Mouse (Mus musculus) lung, postnatal 25 days (tissue): ENCODE measurements at regions not wholly inside any gene's neighbourhood (a gene's known extent, or its start where the extent isn't known, plus 50 kb on each side); places are given as distances from the start of the nearest gene placed in this dataset.
"Not testable (repeated sequence)": the region's sequence is repeated elsewhere in the genome, so short reads cannot be mapped to it uniquely, and the experiment has no call there.

Source experiments
- DNase-seq: peaks from one replicate; pipeline ENCODE4 v3.0.0; 2022; ENCODE audit warnings: low spot score

DNA sequence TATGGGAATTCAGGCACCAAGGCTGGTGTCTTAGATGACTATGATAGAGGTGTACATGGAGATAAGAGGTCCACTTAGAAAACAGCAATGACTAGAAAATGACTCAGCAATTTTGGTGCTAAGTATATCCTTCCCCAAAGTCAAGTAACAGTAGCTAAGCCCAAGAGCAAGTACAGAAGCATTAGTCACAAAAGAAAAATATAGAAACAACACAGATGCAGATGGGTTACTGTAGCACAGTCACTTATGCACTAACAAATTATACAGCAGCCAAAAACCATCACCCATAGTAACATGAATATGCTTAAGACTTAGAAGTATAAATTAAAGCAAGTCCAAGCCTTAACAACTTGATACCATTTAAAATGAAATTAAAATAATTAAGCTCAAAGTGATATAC, 378.5 kb upstream of the Meis2 start:
- no peak for DNase-seq

- no peak for DNase-seq
Observed at GRCm38 (mm10) chr2:116440252-116440651, 374.6 kb upstream of the Meis2 start.

DNA sequence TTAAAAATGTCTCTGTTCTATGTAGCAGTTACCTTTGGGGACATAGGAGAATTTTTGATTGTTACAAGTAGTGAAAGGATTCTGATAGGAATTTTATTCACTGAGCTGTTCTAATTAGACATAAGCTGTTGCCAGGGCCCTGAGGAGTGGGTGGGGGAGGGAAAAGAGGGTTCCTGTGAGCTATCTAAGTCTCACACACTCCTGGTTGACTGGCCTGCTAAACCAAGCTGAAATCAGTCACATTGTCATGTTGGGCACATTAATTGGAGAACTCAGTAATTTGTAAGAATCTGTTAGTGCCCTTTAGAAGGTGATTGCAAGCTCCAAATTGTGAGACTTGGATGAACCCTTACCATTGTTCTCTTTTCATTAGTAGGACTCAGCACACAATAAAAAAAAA, 367.8 kb upstream of the Meis2 start:
- no peak for DNase-seq

DNA sequence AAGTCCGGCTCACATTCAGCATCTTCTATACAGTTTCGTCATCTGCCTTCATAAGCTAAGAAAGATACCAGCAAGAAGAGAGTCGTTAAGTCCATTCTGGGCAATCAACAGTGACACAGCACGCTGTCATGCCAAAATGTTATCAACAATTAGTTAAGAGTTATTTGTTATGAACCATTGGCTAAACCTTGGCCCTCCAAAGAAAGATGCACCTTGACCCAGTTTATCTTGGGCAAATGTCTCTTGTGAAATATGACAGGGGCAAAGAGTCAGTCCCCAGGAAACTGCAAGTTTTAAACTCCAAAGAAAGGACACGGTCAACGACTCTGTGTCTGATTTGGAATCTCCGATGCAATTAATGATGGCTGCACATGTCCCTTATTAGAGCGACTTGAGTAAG, 358.5 kb upstream of the Meis2 start:
- DNase-seq = no peak

DNA sequence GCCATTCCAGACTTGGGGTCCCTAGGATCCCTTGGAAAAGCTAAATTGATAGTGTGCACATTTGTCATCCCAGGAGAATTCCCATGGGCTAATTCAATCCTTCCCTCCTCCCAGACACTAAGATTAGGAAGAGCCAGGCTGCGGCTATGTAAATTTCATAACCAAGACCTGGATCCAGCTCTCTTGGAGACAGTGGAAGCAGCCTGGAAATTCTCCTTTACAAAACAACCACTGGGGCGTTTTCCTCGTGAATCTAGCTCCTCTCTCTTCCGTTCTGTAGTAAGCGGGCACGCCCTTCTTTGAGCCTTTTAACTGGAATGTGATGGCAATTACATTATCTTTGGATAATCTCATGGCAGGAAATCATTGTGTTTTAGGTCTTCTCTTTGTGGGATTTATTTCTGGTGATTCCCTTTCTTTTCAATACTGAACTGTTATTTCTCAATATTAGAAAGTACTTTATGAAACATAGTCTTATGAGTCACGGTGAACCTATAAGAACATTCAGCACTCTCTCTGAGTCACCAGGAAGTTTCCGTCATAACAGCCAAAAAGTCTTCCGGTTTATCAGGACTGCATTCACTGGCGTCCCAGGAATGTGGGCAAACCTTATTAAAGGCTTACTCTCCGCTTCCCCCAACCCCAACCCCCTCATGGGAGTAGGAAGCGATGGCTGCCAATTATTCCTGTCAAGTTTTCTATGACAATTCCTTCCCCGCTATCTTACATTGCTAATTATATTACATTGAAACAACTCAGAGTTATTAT, 352.0 kb upstream of the Meis2 start:
- DNase-seq = peak; percentile 6

DNA sequence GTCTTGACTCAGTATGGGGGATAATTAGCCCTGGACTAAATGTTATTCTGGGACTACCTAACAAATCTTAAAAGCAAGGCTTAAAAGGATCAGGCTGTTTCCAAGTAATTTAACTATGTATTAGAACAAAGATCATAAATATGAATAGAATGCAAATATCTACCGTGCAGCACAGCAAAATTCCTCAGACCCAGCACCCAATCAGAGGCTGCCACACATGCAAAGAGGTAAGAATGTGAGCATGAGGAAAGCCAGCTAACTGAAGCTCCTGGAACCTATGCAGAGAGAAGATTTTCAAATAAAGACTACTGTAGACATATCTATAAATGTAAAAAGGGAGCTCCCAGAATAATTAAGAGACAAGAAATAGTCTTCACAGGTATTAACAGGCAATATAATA, 350.1 kb upstream of the Meis2 start:
- DNase-seq = no peak

GRCm38 (mm10) chr2:116402113-116402512, 336.5 kb upstream of the Meis2 start:
- DNase-seq = no peak

DNA sequence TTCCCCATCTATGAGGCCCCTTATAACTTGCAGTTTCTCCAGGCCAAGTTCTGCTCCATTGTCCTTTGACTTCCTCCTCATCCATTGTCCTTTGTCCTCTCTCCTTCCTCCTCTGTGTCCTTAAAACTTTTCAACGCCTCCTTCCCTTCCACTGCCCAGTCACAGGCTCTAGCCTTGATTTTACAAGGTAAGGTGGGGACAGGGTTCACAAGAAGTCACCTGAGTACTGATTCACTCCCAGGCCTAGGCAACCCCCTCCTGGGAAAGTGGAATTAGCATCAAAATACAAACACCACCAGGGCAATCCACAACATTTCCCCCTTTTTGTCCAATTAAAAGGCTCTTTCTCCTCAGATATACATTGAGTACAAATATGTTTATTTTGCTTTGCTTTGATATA, 334.3 kb upstream of the Meis2 start:
- DNase-seq = no peak

GRCm38 (mm10) chr2:116368811-116369210, 303.2 kb upstream of the Meis2 start:
- DNase-seq = no peak

GRCm38 (mm10) chr2:116364136-116364535, 298.5 kb upstream of the Meis2 start:
- DNase-seq = no peak

DNA sequence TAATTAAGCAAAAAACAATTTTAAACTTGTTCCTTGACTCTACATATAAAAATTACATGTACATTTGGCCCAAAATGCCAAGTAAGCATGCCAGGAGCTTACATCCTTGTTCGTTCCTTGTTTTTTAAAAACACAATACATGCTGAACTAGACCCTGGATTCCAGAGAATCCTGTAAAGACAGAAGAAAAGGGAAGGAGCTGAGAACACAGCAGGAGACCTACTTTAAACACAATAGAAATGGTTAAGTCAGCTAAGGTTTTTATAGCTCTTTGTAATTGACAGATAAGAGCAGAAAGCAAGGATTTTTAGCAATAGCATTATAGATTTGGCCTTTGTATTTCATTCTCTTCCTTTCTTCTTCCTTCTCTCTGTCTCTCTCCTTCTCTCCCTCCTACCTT, 292.5 kb upstream of the Meis2 start:
- no peak for DNase-seq

DNA sequence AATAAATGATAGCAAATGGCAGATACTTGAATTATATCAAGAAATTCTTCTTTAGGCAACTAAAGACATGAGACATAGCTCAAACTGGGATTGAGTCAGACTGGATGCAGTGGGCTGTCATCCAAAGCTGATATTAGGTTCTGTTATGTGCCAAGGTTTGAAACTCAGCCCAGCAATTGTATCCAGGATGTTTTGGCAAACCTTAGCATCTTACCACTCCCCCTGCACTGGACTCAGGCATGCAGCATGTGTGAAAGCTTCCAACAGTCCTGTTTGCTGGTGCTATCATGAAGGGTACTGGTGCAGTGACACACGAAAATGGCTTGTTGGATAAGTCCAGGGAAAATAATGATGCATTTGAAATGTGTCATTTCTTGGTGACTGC, 282.9 kb upstream of the Meis2 start:
- DNase-seq = no peak

GRCm38 (mm10) chr2:116347827-116348529, 282.3 kb upstream of the Meis2 start:
- DNase-seq = no peak

- DNase-seq = no peak
Observed at GRCm38 (mm10) chr2:116331801-116332200, 266.2 kb upstream of the Meis2 start.

DNA sequence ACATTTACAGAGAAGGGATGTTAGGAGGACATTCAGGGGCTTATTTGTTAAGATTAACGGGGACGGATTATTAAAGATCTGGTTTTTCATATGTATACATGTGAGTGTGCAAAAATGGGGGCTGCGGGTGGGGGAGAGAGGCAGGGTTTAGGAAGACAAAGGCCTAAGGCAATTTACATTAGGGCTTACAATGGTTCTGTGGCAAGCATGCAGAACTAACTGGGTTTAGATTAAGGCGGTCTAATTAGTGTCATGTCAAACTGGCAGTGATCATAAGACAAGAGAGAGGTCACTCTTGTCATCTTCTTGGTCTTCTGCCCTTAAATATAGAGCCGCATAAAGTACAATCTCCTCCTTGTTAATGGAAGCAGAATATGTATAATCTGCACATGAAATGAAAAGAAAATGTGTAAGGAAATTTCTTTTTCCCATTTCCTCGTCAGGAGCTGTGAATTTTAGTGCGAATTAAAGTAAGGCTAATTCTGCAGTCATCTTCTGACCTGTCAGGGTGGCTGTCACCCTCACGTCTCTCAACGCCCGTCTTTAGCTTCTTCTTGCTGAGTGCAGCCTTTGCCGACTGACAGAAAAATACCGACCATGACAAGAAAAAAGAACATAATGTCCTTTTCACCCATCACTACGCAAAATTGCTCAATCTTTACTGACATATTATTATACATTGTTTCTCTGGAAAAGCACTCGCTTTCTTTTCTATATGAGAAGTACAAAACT, 256.6 kb upstream of the Meis2 start:
- DNase-seq = no peak

DNA sequence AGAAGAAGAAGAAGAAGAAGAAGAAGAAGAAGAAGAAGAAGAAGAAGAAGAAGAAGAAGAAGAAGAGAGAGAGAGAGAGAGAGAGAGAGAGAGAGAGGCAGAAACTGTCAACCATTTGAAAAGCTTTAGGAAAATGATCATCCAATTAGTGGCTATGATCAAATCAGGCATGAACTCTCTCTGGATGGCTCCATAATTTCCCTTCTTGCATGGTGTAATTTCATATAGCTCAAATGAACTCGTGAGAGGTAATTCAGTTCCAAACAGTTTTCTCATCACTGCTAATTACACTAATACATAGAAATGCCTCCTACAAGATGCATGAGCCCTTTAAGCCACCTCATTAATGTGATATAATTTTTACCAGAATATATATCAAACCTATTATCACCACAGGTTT, 233.9 kb upstream of the Meis2 start:
- no peak for DNase-seq

GRCm38 (mm10) chr2:116289886-116290285, 224.2 kb upstream of the Meis2 start:
- no peak for DNase-seq

DNA sequence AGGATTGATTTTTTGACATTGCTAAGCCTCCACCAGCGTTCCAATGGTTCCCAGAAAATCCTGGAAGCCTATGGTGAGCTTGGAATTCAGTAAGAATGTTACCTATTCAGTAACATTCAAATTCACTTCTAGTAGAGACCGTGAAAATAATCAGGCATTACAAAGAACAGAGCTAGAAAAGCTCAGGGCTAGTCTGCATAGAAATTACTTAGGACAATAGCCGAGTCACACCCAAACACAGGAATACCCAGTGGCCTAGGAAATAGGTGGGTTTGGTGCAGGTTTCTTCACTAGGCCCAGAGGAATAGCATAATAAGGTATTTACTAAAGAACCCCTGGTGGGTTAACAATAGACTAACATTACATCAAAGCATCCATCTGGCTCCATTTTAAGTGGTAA, 177.6 kb upstream of the Meis2 start:
- DNase-seq = not testable (repeated sequence)

DNA sequence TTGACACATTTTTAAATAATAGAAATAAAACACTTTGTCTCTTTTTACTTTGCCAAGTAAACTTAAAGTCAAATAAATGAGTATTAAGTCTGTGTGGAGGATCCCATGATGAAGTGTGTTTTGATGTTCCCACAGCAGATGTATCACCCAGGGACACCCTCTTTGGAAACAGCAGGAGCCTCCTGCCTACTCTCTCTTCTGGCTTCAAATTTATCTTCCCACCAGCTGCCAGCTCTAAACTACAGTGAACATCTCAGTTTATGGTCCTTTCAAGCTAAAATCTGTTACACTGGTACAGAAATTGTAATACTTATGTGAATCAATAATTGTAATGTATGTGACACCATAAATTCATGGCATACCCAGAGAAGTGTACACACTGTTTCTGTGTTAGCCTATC, 171.1 kb upstream of the Meis2 start:
- DNase-seq = no peak

GRCm38 (mm10) chr2:116232793-116233192, 167.2 kb upstream of the Meis2 start:
- no peak for DNase-seq

DNA sequence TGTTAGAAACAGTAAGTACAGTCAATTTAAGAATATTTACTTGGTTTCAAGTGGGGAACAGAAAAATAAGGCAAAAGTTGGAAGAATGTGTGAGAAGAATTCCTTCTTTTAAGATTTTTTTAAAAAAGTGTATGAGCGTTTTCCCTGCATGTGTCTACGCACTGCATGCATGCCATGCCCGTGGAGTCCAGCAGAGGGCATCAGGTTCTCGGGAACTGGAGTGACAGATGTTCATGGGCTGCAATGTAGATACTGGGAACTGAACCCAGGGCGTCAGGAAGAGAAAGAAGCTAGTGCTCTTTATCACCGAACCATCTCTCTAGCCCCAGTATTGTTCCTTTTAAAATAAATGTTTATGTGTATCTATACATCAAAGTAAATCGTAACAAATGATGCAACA, 150.8 kb upstream of the Meis2 start:
- no peak for DNase-seq

GRCm38 (mm10) chr2:116201248-116202223, 135.9 kb upstream of the Meis2 start:
- no peak for DNase-seq
